Mouse (Mus musculus) testis, postnatal 10 days (tissue): ENCODE data around the gene Anks1b.

ENCODE experiments used
- DNase-seq: peaks from one replicate; pipeline ENCODE4 v3.0.0; 2021; ENCODE audit warnings: low spot score

The Anks1b gene

GRCm38 (mm10) chr10:89873146-89873950 lies at the start of gene Anks1b:
Anks1b (plus strand) TSS chr10:89873509.
- peak; percentile 47 for DNase-seq

DNA sequence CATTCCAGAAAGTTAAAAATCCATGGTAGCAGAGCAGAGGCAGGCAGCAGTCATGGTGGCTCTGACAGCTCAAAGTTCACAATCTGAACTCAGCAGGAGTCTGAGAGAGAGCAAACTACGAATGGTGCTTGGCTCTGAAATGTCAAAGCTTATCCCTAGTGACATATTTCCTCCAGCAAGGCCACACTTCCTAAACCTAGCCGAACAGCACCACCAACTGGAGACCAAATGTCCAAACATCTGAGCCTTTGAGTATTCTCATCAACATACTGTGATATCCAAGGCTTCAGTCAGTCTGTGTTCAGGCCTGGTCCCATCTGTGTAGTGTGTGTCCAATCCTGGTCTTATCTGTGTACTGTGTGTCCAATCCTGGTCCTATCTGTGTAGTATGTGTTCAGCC lies 49.4 kb upstream of the Anks1b start:
- no peak for DNase-seq

DNA sequence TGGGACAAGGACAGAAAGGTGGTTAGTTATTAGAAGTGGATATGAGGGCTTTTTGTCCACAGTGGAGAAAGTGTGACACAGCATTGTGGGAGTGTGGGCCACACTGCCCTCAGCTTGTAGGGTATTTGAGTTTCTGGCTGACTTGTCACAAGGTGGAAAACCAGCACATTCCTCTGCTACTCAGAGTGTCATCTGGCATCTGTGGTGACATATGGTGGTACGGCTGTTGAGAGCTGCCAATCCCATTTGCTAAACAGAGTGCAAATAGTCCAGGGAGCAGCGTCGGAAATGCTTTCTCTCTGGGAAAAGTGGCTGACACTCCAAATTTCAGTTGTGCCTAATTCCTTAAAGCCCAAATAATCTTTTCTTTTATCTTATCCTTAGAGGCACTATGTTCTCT lies 46.4 kb upstream of the Anks1b start:
- no peak for DNase-seq

GRCm38 (mm10) chr10:89832334-89832733 lies 41.0 kb upstream of the Anks1b start:
- DNase-seq = no peak

- peak; percentile 63 for DNase-seq
Observed at GRCm38 (mm10) chr10:89833166-89833565, 40.1 kb upstream of the Anks1b start.

DNA sequence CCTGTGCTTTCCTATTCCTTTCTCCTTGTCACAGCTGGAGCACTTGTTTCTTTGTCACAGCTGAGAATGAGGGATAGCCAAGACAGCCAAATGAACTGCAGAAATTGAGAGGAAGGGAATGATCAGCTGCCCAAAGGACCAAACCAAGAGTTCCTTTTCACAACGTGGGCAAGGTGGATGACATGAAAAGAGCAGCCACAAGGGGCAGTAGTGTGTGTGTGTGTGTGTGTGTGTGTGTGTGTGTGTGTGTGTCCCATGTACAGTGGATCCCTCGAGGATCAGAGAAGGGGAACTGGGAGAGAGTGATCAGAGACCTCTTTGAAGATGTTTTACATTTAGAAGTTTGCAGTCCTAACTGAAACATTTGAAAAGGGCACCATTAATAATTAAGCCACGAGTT lies 35.8 kb upstream of the Anks1b start:
- no peak for DNase-seq

GRCm38 (mm10) chr10:89838834-89839233 lies 34.5 kb upstream of the Anks1b start:
- no peak for DNase-seq

- no peak for DNase-seq
Observed at GRCm38 (mm10) chr10:89850951-89851350, 22.4 kb upstream of the Anks1b start.

DNA sequence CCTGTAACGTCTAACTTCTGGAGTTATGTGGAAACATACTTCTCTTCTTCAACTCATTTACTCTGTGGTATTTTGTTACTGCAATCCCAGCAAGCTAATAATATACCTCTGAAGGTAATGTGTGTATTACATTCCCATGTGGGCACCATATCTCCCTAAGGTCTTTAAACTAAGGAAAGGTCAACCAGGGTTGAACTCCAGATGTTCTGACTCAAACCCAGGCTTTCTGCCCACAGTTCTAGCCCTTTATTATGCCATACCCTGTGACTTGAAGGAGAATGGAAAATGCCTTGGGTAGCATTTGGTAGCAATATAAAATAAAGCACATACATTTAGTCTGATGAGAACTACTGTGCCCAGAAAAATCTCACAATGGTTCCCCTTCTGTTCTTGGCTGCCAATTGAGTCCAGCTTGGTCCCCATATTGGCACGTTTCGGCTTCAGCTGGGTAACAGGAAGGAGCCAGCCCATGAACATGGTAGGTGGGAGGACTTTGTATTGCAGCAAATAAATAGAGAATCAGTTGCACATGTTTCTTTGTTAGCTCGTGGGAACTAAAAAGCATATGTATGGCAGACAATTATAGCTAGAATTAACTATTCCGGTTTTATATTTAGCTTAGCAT lies 17.9 kb upstream of the Anks1b start:
- no peak for DNase-seq

DNA sequence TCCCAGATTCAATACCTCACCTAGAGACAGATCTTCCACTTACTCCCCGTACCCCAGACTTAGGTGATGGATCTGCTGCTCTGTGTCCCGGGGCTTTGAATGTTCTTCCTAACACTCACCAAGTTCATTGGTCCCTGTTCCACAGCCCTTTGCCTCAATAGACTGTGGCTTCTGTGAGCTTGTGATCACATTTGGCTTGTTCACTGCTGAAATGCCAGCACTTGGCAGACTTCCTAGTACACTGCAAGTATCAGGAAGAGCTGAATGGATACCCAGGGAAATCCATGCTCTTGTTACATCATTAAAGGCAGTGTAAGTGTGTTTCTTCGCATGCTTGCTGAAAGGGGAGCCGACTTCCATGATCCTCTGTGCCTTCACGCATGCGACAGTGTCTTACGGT lies 17.0 kb upstream of the Anks1b start:
- no peak for DNase-seq

- DNase-seq = no peak
Observed at GRCm38 (mm10) chr10:89868211-89868610, 5.1 kb upstream of the Anks1b start.

GRCm38 (mm10) chr10:89868836-89869235 lies 4.5 kb upstream of the Anks1b start:
- no peak for DNase-seq

- peak; percentile 43 for DNase-seq
Observed at GRCm38 (mm10) chr10:89872501-89873145, 686 bp upstream of the Anks1b start.

DNA sequence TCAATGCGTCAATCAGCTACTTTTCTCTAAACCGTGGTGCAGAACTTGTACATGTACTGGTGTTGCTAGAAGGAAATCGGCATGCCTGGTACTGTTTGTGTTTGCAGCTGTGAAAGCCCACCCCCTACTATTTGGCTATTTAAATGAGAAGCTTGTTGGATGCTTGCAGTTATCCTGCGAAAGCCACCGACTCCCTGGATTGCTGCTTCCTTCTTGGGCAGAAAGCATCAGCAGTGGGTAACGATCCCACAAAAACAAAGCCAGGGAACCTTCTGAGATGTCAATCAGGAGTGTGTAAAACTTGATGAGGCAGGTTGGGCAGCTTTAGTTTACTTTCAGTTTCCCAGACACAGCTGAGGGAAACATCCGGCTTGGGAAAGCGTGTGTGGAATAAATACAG lies 727 bp downstream of the Anks1b start:
- no peak for DNase-seq

- no peak for DNase-seq
Observed at GRCm38 (mm10) chr10:89883561-89883960, 10.3 kb downstream of the Anks1b start.

- DNase-seq = no peak
Observed at GRCm38 (mm10) chr10:89902720-89903337, 29.5 kb downstream of the Anks1b start.

GRCm38 (mm10) chr10:89911889-89912288 lies 38.6 kb downstream of the Anks1b start:
- DNase-seq = no peak

DNA sequence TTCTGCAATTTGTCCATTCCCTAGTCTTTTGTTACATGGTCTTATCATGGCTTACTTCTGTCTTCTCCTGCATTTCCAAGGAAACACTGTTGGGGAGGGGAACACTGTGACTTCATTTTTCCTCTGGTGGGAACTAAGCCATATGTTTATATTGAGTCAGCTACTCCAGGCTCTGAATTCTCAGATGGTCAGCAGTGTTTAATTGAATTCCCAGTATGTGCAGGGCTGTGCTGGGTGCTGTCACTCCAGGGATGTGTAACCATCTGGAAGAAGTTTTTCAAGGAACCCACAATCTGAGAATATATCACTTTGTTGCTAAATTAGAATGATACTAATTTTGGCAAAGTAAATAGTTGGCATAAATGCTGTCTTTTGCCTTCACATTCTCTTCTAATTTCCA lies 39.9 kb downstream of the Anks1b start:
- DNase-seq = no peak

DNA sequence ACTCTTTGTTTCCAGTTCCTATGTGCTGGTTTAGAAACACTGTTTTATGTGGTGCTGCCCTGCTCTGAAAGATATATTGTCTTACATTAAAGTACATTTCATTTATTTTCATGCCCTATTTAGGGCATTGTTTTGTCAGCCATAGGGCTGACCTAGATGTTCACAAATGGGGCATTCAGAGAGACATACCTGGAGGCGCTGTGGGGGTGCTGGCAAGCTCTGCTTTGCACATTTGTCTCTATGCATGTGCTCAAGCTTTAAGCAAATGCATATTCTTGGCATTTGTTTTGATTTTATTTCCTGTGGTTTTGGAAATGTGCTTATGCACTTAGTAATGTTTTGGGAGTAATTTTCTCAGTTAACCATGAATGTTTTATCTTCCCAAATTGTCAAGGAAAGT lies 43.8 kb downstream of the Anks1b start:
- no peak for DNase-seq

DNA sequence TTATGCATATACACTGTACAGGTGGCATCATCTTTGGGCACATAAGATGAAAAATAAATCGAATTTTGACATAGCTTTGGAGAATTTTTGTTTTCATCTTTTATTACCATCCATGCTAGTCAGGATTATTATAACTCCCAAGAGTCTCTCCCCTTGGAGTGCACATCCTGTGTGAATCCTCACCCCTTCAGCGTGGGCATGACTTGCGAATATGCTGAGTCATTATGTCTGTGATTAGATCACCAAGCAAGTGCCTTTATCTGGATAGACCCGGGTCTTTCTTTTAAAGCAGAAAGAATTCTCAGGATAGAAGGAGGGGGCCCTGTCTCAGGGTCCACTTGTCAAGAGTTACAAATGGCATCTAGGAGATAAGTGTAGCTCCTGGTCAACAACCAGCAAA lies 48.7 kb downstream of the Anks1b start:
- no peak for DNase-seq

- no peak for DNase-seq
Observed at GRCm38 (mm10) chr10:89942180-89942579, 68.9 kb downstream of the Anks1b start.

- DNase-seq = no peak
Observed at GRCm38 (mm10) chr10:89946636-89947349, 73.5 kb downstream of the Anks1b start.
